Mouse (Mus musculus): ENCODE measurements around the gene Dusp8. TPM values are rescaled to one million over a fixed set of nuclear protein-coding genes. Genes with fewer than 3 reads are reported as not detected.

Gene Dusp8
- polyA plus RNA-seq, 1 experiment from 2014 or later = 96.1 TPM

GRCm38 (mm10) chr7:142035048-142035811, 60.4 kb downstream of the Dusp8 start:
- Histone ChIP-seq H3K9me3 (no peaks in the 10 kb centered on the region), H3K4me2 (no peak overlapping the region), H3K27ac (replicated peaks) (no peak overlapping the region), H3K36me3 (no peaks in the 10 kb centered on the region), H3K9ac (no peak overlapping the region), H3K4me1 (replicated peaks) (peaks cover 9% of the 10 kb centered on the region), H3K27me3 (no peaks in the 10 kb centered on the region), H3K4me3 (no peak overlapping the region)
- WGBS = 84% methylated on average over 2 of the region's 2 CpGs
- ATAC-seq (ENCODE audit: low read depth) = no peak

GRCm38 (mm10) chr7:142034198-142034597, 61.4 kb downstream of the Dusp8 start:
- ATAC-seq (ENCODE audit: low read depth) = no peak
- Histone ChIP-seq H3K4me1 (replicated peaks) (peaks cover 9% of the 10 kb centered on the region), H3K36me3 (no peaks in the 10 kb centered on the region), H3K27me3 (no peaks in the 10 kb centered on the region), H3K4me3 (no peak overlapping the region), H3K9ac (no peak overlapping the region), H3K27ac (replicated peaks) (no peak overlapping the region), H3K9me3 (no peaks in the 10 kb centered on the region), H3K4me2 (no peak overlapping the region)
- 78% methylated on average over 2 of the region's 2 CpGs for WGBS

GRCm38 (mm10) chr7:142030073-142030472, 65.6 kb downstream of the Dusp8 start:
- ATAC-seq (ENCODE audit: low read depth) = no peak
- H3K36me3 ChIP-seq = no peaks in the 10 kb centered on the region
- H3K4me3 ChIP-seq = no peak overlapping the region
- H3K4me2 ChIP-seq = no peak overlapping the region
- H3K4me1 ChIP-seq (replicated peaks) = peaks cover 24% of the 10 kb centered on the region
- H3K27me3 ChIP-seq = no peaks in the 10 kb centered on the region
- H3K9ac ChIP-seq = no peak overlapping the region
- H3K27ac ChIP-seq (replicated peaks) = no peak overlapping the region
- no peaks in the 10 kb centered on the region for H3K9me3 ChIP-seq

Other genes with a start within 250 kb of the Dusp8 start
- gene Tollip, start 177.3 kb downstream of the Dusp8 start, polyA plus RNA-seq (2015; fragmentation: Nextera tagmentation; extraction: Ambion mirVana) = 66.8 and 68.9 TPM in 2 replicates
- 20.1 and 20.6 TPM in 2 replicates for gene Brsk2, start 146.1 kb downstream of the Dusp8 start, polyA plus RNA-seq (2015; fragmentation: Nextera tagmentation; extraction: Ambion mirVana)
- gene Mob2, start 34.8 kb downstream of the Dusp8 start, polyA plus RNA-seq (2015; fragmentation: Nextera tagmentation; extraction: Ambion mirVana) = 51.3 and 52.8 TPM in 2 replicates
- gene Gm45618, start 24.9 kb upstream of the Dusp8 start, polyA plus RNA-seq (2015; fragmentation: Nextera tagmentation; extraction: Ambion mirVana) = not detected in 2 replicates
- gene Gm39115, start 40.2 kb upstream of the Dusp8 start, polyA plus RNA-seq (2015; fragmentation: Nextera tagmentation; extraction: Ambion mirVana) = not detected in 2 replicates
- not detected in 2 replicates for gene Gm45337, start 48.8 kb upstream of the Dusp8 start, polyA plus RNA-seq (2015; fragmentation: Nextera tagmentation; extraction: Ambion mirVana)
- gene Gm29735, start 61.3 kb upstream of the Dusp8 start, polyA plus RNA-seq (2015; fragmentation: Nextera tagmentation; extraction: Ambion mirVana) = not detected in 2 replicates
- gene Gm4553, start 69.9 kb upstream of the Dusp8 start, polyA plus RNA-seq (2015; fragmentation: Nextera tagmentation; extraction: Ambion mirVana) = not detected in 2 replicates
- not detected in 2 replicates for gene Krtap5-2, start 80.2 kb upstream of the Dusp8 start, polyA plus RNA-seq (2015; fragmentation: Nextera tagmentation; extraction: Ambion mirVana)
- not detected in 2 replicates for gene Gm10153, start 94.5 kb upstream of the Dusp8 start, polyA plus RNA-seq (2015; fragmentation: Nextera tagmentation; extraction: Ambion mirVana)
- gene Krtap5-3, start 105.5 kb upstream of the Dusp8 start, polyA plus RNA-seq (2015; fragmentation: Nextera tagmentation; extraction: Ambion mirVana) = not detected in 2 replicates
- not detected in 2 replicates for gene Gm7579, start 116.0 kb upstream of the Dusp8 start, polyA plus RNA-seq (2015; fragmentation: Nextera tagmentation; extraction: Ambion mirVana)
- gene Krtap5-5, start 134.1 kb upstream of the Dusp8 start, polyA plus RNA-seq (2015; fragmentation: Nextera tagmentation; extraction: Ambion mirVana) = not detected in 2 replicates
- not detected in 2 replicates for gene Gm40460, start 145.2 kb upstream of the Dusp8 start, polyA plus RNA-seq (2015; fragmentation: Nextera tagmentation; extraction: Ambion mirVana)
- gene Gm2431, start 162.5 kb upstream of the Dusp8 start, polyA plus RNA-seq (2015; fragmentation: Nextera tagmentation; extraction: Ambion mirVana) = not detected in 2 replicates
- not detected in 2 replicates for gene Gm4559, start 178.5 kb upstream of the Dusp8 start, polyA plus RNA-seq (2015; fragmentation: Nextera tagmentation; extraction: Ambion mirVana)
- gene Krtap5-1, start 201.3 kb upstream of the Dusp8 start, polyA plus RNA-seq (2015; fragmentation: Nextera tagmentation; extraction: Ambion mirVana) = not detected in 2 replicates
- not detected in 2 replicates for gene Krtap5-4, start 207.7 kb upstream of the Dusp8 start, polyA plus RNA-seq (2015; fragmentation: Nextera tagmentation; extraction: Ambion mirVana)